Mouse (Mus musculus) kidney, embryonic 15.5 days (tissue): ENCODE results near the gene Fam213b. TPM values are rescaled to one million over a fixed set of nuclear protein-coding genes. Genes with fewer than 3 reads are reported as not detected.

Experiments used
- ATAC-seq: fragments of 200-750 bp; cut with Nextera tagmentation; replicated peaks from 2 replicates; pipeline ENCODE4 v1.8.0; 2017; ENCODE audit warnings: moderate TSS enrichment; ENCODE audit not compliant: low FRiP score
- H3K27ac ChIP-seq: fragments of 300-500 bp; sonication (generic); 2 replicates; pipeline ENCODE4 v1.5.1; 2015; ENCODE audit warnings: mild to moderate bottlenecking, inconsistent platforms
- H3K27me3 ChIP-seq: fragments of 300-500 bp; sonication (generic); 2 replicates; pipeline ENCODE4 v1.6.1; 2015; ENCODE audit warnings: inconsistent platforms
- H3K36me3 ChIP-seq: fragments of 300-500 bp; sonication (generic); 2 replicates; pipeline ENCODE4 v1.6.1; 2015; ENCODE audit warnings: inconsistent platforms
- H3K4me1 ChIP-seq: fragments of 300-500 bp; sonication (generic); 2 replicates; pipeline ENCODE4 v1.6.1; 2015; ENCODE audit warnings: inconsistent platforms
- H3K4me2 ChIP-seq: fragments of 300-500 bp; sonication (generic); 2 replicates; pipeline ENCODE4 v1.6.1; 2015; ENCODE audit warnings: moderate library complexity, mild to moderate bottlenecking, inconsistent platforms
- H3K4me3 ChIP-seq: fragments of 300-500 bp; sonication (generic); replicated peaks from 2 replicates; pipeline ENCODE4 v1.5.1; 2015; ENCODE audit warnings: mild to moderate bottlenecking, inconsistent platforms
- H3K9ac ChIP-seq: fragments of 300-500 bp; sonication (generic); 2 replicates; pipeline ENCODE4 v1.6.1; 2015; ENCODE audit warnings: mild to moderate bottlenecking, inconsistent platforms
- H3K9me3 ChIP-seq: fragments of 300-500 bp; sonication (generic); replicated peaks from 2 replicates; pipeline ENCODE4 v1.6.1; 2016; ENCODE audit warnings: inconsistent platforms
- WGBS: fragments of 180-500 bp; shearing (Covaris S2); methylation state at CpG from one replicate; pipeline ENCODE4 v1.1.7; 2015; ENCODE audit warnings: mixed read lengths; 5-methylcytosine and 5-hydroxymethylcytosine counted together
- polyA plus RNA-seq: library from polyadenylated mRNA; unstranded; fragments of >200 nt; fragmentation: Nextera tagmentation; extraction: Ambion mirVana; gene quantifications from 2 replicates; pipeline ENCODE4 v1.2.1, GENCODE M21; 2015

The Fam213b gene
- polyA plus RNA-seq, 1 experiment from 2014 or later = 40.6 TPM

DNA sequence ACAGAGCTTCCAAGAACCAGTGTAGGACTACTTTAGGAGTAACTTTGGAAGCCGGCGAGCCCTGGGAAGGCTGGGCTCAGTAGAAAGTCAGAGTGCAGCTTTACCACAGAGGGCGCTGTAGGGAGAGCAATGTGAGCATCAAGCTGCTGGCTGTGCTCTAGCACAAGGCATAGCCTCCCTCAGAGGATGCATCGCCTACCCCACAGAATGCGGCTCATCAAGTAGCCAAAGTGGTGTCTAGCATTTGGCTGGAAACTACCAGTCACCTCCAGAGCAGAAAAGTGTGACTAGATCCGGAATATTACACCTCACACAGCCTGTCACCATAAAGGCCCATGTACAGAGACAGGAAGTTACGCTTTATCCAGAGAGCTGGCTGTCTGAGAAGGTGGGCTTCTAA lies 36.9 kb upstream of the Fam213b start:
- Histone ChIP-seq H3K27ac (no peak overlapping the region), H3K9ac (no peak overlapping the region), H3K4me2 (no peak overlapping the region), H3K4me3 (no peak overlapping the region), H3K36me3 (no peaks in the 10 kb centered on the region), H3K27me3 (no peaks in the 10 kb centered on the region; the same call in 1 of the 2 replicates), H3K4me1 (peaks cover 4% of the 10 kb centered on the region; the same call in 1 of the 2 replicates), H3K9me3 (no peaks in the 10 kb centered on the region)
- 78% methylated on average over 7 of the region's 7 CpGs for WGBS
- no peak for ATAC-seq

DNA sequence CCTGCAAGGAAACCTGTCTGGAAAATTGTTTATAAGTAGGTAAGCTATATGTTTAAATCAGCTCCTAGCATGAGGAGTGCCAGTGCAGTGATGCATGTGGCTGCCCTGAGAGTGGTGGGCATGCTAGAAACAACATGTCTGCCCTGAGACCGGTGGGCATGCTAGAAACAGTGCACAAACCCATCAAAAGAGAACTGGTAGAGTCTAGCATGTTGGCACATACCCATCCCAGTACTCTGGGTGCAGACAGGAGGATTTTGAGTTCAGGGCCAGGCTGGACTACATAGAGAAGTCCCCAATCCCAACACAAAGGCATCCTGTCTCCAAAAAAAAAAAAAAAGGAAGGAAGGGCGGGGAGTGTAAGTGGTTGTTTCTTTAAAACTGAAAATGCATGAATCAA lies 35.9 kb upstream of the Fam213b start:
- no peak for ATAC-seq
- no peaks in the 10 kb centered on the region for H3K9me3 ChIP-seq
- H3K4me2 ChIP-seq = no peak overlapping the region
- 85% methylated on average over 2 of the region's 2 CpGs for WGBS
- H3K36me3 ChIP-seq = no peaks in the 10 kb centered on the region
- no peak overlapping the region for H3K27ac ChIP-seq
- no peak overlapping the region for H3K9ac ChIP-seq
- H3K27me3 ChIP-seq = no peaks in the 10 kb centered on the region; the same call in 1 of the 2 replicates
- peaks cover 4% of the 10 kb centered on the region; the same call in 1 of the 2 replicates for H3K4me1 ChIP-seq
- H3K4me3 ChIP-seq = no peak overlapping the region

DNA sequence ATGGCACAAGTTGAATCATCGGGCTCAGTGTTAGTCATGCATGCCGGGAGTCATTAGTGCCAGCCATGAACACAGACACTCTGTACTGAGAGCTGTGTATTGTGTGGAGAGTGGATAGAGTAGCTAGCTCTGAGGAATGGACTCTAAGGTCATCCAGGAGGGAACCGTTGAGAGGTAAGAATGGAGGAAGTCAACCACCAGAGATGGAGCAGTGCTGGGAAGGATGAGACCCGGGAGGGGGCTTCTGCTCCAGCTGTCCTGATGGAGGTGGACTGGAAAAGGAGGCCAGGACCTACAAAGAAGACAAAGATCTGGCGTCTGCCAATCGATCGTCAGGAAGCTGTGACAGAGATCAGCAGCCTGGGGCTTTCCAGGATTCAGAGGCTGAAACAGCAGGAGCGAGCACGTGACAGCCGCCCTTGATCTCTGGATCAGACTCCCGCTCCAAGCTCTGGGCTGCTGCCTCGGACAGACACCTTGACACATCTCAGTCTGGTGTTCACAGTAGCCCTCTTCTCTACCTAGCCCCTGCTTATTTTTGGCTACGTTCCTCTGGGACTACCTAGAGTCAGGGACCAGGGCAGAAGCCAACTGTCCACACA lies 34.5 kb upstream of the Fam213b start:
- Histone ChIP-seq H3K9me3 (no peaks in the 10 kb centered on the region), H3K27ac (no peak overlapping the region), H3K4me3 (no peak overlapping the region), H3K27me3 (no peaks in the 10 kb centered on the region; the same call in 1 of the 2 replicates), H3K4me2 (no peak overlapping the region), H3K4me1 (peaks cover 8% of the 10 kb centered on the region; the same call in 1 of the 2 replicates), H3K9ac (no peak overlapping the region), H3K36me3 (no peaks in the 10 kb centered on the region)
- ATAC-seq = no peak
- WGBS = 51% methylated on average over 13 of the region's 13 CpGs

DNA sequence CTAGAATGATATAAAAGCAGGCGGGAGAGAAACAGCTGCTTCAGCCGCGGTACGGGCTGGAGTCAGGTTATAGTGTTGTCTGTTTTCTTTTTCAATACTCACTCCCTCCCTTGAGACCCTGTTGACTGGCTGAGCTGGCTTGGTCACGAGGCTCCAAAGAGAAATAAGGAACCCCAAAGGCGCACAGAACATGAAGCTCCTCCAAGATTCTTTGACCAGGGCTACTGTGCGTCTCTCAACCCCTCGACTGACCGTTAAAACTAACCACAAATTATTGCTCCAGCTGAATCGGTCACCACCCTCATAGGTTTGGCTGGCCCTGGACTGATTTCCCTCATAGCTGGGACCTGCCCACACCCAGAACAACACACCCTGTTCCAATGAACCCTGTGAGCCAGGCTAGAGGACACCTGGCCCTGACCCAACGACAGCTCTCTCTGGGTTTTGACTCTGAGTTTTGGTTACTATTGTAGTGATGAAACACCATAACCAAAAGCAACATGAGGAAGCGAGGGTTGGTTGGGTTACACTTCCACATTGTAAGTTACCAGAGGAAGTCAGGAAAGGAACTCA lies 30.2 kb upstream of the Fam213b start:
- Histone ChIP-seq H3K4me2 (no peak overlapping the region), H3K27ac (no peak overlapping the region), H3K9ac (no peak overlapping the region), H3K36me3 (no peaks in the 10 kb centered on the region), H3K9me3 (no peaks in the 10 kb centered on the region), H3K27me3 (no peaks in the 10 kb centered on the region), H3K4me3 (no peak overlapping the region), H3K4me1 (peaks cover 24% of the 10 kb centered on the region)
- 61% methylated on average over 12 of the region's 12 CpGs for WGBS
- ATAC-seq = peak; percentile 73; the same call in 1 of the 2 replicates

DNA sequence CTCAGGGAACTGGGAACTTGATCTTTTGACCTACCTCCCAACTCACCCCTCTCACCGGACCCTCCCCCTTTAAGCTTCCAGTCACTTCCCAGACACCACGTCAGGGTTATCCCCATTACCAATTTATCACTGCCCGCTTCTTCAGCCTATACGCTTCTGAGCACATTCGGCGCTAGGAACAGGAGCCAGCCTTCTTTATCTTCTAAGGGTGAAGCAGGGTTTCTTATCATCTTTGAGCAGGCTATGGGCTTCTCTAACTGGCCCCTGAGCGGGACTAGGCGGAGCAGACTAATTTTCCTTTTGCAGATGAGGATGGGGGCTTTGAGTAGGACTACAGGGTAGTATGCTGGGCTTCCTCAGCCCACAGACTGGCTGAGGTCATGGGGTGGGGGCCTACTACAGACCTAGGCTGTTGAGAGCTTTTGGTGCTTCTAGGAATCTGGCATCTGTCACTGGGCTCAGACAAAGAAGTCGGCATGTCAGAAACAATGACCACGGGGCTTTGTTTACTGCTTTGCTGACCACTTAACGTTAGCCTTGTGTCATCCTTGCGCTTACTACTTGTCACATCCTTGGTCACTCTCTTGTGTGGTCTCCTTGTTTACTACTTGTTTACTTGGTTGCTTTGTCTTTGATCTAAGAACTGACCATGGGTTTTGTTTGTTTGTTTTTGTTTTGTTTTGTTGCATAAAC lies 29.6 kb upstream of the Fam213b start, which contains the start of gene Tnfrsf14:
TSS of gene Tnfrsf14 (minus strand) at position 169 of the 693 bp plus-strand sequence.
- peak within 1 kb of the TSS; percentile 62 for H3K27ac ChIP-seq
- H3K9me3 ChIP-seq = no peaks in the 10 kb centered on the region
- H3K36me3 ChIP-seq = no peaks in the 10 kb centered on the region
- WGBS = 42% methylated on average over 12 of the region's 12 CpGs
- 0 out of 2 replicates have a peak within 1 kb of the TSS, but pooled peaks have one; percentile 7 for H3K9ac ChIP-seq
- peak; percentile 63; the same call in 1 of the 2 replicates for ATAC-seq
- peaks cover 20% of the 10 kb centered on the region for H3K4me1 ChIP-seq
- peak within 1 kb of the TSS; percentile 25 for H3K4me3 ChIP-seq
- no peaks in the 10 kb centered on the region for H3K27me3 ChIP-seq
- peak within 1 kb of the TSS; percentile 42 for H3K4me2 ChIP-seq

DNA sequence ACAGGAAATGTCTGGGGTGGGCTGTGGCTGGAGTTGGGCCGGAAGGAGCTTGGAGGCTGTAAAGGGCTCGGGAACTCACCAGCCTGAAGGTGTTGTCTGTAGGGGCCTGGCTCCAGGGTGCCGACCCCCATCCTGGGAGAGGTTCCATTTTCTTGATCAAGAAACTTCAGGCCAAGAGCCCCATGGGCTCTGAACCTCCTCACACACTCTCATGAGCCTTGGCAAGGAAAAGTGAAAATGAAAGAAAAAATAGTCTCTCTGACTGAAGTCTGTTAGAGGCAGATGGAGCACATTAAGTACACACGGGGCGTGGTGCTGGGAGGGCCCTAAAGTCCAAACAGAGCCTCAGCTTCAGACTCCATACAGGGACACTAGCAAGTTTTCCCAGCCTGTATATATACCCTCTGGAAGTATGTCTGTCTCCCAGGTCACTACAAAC lies 29.0 kb upstream of the Fam213b start:
- Histone ChIP-seq H3K4me3 (peak overlapping the region; percentile 25), H3K36me3 (no peaks in the 10 kb centered on the region), H3K27ac (peak overlapping the region; percentile 62), H3K4me2 (peak overlapping the region; percentile 42), H3K9ac (0 out of 2 replicates have a peak overlapping the region, but pooled peaks have one; percentile 7), H3K27me3 (no peaks in the 10 kb centered on the region), H3K9me3 (no peaks in the 10 kb centered on the region), H3K4me1 (peaks cover 20% of the 10 kb centered on the region)
- ATAC-seq = 0 out of 2 replicates have a peak, but pooled peaks have one; percentile 28
- WGBS = 26% methylated on average over 5 of the region's 5 CpGs

DNA sequence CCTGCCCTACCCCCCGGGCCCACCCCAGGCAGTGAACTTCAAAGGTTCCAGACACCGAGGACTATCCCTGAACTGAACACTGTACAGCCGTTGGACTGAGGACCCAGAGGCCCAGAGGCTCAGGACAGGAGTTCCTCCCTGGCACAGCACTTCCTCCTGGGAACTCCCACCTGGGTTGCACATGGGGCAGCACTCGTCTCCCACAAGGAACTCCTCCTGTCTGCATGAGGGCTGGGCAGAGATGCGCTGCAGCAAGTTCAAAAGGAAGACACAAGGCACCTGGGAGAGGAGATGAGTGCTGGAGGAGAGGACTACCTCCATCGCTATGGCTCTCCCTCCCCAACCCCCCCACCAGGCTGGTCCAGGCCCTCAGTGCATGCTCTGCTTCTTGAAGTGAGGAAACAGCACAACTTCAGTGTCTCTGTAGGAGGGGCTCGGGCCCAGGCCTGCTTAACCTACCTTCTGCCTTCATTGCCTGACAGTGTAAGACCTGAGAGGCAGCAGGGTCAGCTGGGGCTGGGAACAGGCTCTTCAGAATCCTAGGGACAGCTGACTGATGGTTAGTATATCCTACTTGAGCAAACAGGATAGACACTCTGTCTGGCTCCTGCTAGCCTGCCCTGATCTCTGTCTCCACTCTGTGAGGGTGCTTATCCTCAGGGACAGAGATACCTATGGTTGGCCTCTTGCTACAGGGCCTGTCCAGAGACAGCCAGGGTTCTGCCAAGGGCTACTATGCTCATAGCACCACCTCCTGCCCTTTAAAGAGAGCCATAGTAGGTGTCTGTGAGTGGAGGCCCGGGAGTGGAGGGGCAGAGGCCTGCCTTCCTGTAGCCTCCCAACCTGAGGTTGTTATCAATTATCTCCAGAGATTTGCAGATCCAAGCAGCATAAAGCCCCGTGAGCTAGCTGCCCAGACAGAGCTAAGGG lies 28.3 kb upstream of the Fam213b start:
- Histone ChIP-seq H3K4me1 (peaks cover 20% of the 10 kb centered on the region), H3K27me3 (no peaks in the 10 kb centered on the region), H3K4me2 (peak overlapping the region; percentile 42), H3K27ac (peak overlapping the region; percentile 62), H3K9ac (0 out of 2 replicates have a peak overlapping the region, but pooled peaks have one; percentile 7), H3K4me3 (peak overlapping the region; percentile 25), H3K9me3 (no peaks in the 10 kb centered on the region), H3K36me3 (no peaks in the 10 kb centered on the region)
- ATAC-seq = 0 out of 2 replicates have a peak, but pooled peaks have one; percentile 10
- WGBS = 55% methylated on average over 9 of the region's 9 CpGs

DNA sequence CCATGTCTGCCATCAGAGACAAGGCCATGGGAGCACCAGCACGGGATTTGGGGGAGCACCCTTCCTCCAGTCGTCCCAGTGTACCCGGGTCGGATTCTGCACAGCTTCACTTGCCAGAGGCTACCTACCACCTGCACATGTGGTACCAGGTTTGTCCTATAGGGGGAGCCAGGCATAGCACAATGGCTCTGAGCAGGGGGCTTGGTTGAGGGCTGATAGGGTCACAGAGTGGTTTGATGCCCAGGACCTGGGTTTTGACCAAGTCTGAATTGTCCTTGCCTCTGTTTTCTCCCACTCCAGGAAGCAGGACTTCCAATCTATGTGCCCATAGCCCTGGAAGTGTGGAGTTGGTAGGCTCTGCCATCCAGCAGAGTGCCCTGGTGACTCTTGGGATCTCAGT lies 26.5 kb upstream of the Fam213b start:
- Histone ChIP-seq H3K27ac (no peak overlapping the region), H3K9ac (no peak overlapping the region), H3K27me3 (no peaks in the 10 kb centered on the region), H3K4me1 (peaks cover 20% of the 10 kb centered on the region), H3K36me3 (no peaks in the 10 kb centered on the region), H3K4me3 (no peak overlapping the region), H3K9me3 (no peaks in the 10 kb centered on the region), H3K4me2 (no peak overlapping the region)
- WGBS = 61% methylated on average over 4 of the region's 4 CpGs
- ATAC-seq = no peak

DNA sequence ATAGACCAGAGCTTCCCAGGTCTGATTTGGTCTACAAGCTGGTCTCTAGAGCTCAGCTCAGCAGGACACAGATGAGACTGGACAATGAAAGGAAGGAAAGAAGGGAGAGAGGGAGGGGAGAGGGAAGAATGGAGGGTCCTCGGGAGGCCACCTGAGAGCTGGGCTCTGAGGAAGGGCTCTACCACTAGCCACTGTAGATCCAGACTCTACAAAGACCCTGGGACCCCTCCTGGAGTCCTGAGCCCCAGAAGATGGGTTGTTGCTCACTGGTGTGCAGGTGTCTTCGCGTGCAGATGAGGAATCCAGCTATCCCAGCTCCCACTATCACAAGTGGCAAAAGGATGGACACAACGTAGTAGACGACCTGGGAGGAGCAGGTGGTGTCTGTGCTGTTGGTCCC lies 24.0 kb upstream of the Fam213b start:
- H3K27ac ChIP-seq = no peak overlapping the region
- no peaks in the 10 kb centered on the region for H3K36me3 ChIP-seq
- H3K4me3 ChIP-seq = no peak overlapping the region
- no peak overlapping the region for H3K4me2 ChIP-seq
- no peak for ATAC-seq
- H3K9ac ChIP-seq = no peak overlapping the region
- no peaks in the 10 kb centered on the region for H3K27me3 ChIP-seq
- no peaks in the 10 kb centered on the region for H3K9me3 ChIP-seq
- WGBS = 77% methylated on average over 5 of the region's 5 CpGs
- peaks cover 11% of the 10 kb centered on the region for H3K4me1 ChIP-seq

DNA sequence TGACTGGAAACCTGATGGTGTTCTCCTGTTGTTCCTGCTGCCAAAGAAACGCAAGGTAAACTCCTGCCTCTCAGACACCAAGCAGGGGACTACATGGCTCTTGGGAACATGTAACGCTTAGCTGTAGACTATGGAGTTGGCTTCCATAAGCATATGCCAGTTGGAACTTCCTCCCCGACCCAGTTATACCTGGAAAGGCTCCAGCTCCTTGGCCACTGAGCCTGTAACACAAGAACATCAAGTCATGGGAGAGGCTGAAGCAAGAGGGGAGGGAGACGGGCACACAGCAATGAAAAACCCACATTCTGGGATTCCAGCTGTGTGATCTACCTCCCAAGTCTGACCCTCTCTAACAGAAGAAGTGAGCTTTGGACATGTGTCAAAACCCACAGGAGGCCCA lies 23.4 kb upstream of the Fam213b start:
- Histone ChIP-seq H3K27ac (no peak overlapping the region), H3K27me3 (no peaks in the 10 kb centered on the region), H3K4me2 (no peak overlapping the region), H3K9ac (no peak overlapping the region), H3K36me3 (no peaks in the 10 kb centered on the region), H3K4me1 (peaks cover 5% of the 10 kb centered on the region; the same call in 1 of the 2 replicates), H3K9me3 (no peaks in the 10 kb centered on the region), H3K4me3 (no peak overlapping the region)
- no peak for ATAC-seq
- WGBS = 80% methylated on average over 4 of the region's 4 CpGs

DNA sequence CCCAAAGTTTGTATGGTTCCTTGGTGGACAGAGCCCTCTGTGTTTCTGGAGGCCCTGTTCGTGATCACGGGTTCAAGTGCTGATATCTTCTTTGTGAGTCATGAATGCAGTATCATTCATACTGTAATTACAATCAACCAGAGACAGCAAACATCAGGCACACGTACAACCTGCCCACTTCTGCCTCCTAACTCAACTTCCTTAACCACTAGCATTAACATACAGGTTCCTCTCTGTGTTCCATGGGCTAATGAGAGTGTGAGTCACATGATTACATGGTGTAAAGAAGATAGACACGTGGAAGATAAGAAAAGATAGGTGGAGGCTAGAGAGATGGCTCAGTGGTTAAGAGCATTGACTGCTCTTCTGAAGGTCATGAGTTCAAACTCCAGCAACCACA lies 17.7 kb upstream of the Fam213b start:
- WGBS = 86% methylated on average over 4 of the region's 4 CpGs
- no peaks in the 10 kb centered on the region for H3K27me3 ChIP-seq
- H3K9ac ChIP-seq = no peak overlapping the region
- no peak overlapping the region for H3K4me3 ChIP-seq
- no peak overlapping the region for H3K27ac ChIP-seq
- no peak for ATAC-seq
- H3K4me2 ChIP-seq = no peak overlapping the region
- no peaks in the 10 kb centered on the region for H3K36me3 ChIP-seq
- no peaks in the 10 kb centered on the region for H3K4me1 ChIP-seq
- H3K9me3 ChIP-seq = no peaks in the 10 kb centered on the region
